Mouse (Mus musculus): ENCODE data around the gene Cdhr4. TPM values are rescaled to one million over a fixed set of nuclear protein-coding genes. Genes with fewer than 3 reads are reported as not detected.

Cdhr4 gene
- 2.6 TPM in 1 of 4 replicates, not detected in the others for total RNA-seq (2023)

GRCm38 (mm10) chr9:107992197-107992596 lies at the start of gene Cdhr4:
Gene Cdhr4 (plus strand): TSS chr9:107992497.

GRCm38 (mm10) chr9:107949922-107950235 lies 42.4 kb upstream of the Cdhr4 start, which contains the start of gene Traip:
Gene Traip (plus strand): TSS chr9:107950136.

GRCm38 (mm10) chr9:107975399-107976386 lies 16.6 kb upstream of the Cdhr4 start, which contains the start of gene Uba7:
Gene Uba7 (plus strand): TSS chr9:107975505.

GRCm38 (mm10) chr9:107982681-107983346 lies 9.5 kb upstream of the Cdhr4 start, which contains the start of gene Gm20661:
Gene Gm20661 (plus strand): TSS chr9:107983058.

GRCm38 (mm10) chr9:107985131-107986119 lies 6.9 kb upstream of the Cdhr4 start, which contains the start of gene Inka1:
Gene Inka1 (minus strand): TSS chr9:107985879.

GRCm38 (mm10) chr9:107996049-107996448 lies 3.8 kb downstream of the Cdhr4 start, which contains the start of gene Gm20662:
Gene Gm20662 (plus strand): TSS chr9:107996349.

GRCm38 (mm10) chr9:108001922-108002770 lies 9.8 kb downstream of the Cdhr4 start, which contains the start of gene Ip6k1:
Gene Ip6k1 (plus strand): TSS chr9:108002501.

GRCm38 (mm10) chr9:108049016-108049455 lies 56.7 kb downstream of the Cdhr4 start, which contains the start of gene Gmppb:
Gene Gmppb (plus strand): TSS chr9:108049242.

Other genes starting within 250 kb of the Cdhr4 start
- 283 to 337 TPM (median 297 TPM) in 4 replicates for gene Rbm5, start 221.5 kb upstream of the Cdhr4 start, total RNA-seq (2023)
- 117 to 141 TPM (median 124 TPM) in 4 replicates for gene Rbm6, start 119.3 kb upstream of the Cdhr4 start, total RNA-seq (2023)
- 14.1 to 18.6 TPM (median 16.1 TPM) in 4 replicates for gene Mon1a, start 104.3 kb upstream of the Cdhr4 start, total RNA-seq (2023)
- 0.37 to 0.69 TPM (median 0.47 TPM) in 3 of 4 replicates, not detected in the other for gene Mst1r, start 85.6 kb upstream of the Cdhr4 start, total RNA-seq (2023)
- gene Actl11, start 64.0 kb upstream of the Cdhr4 start, total RNA-seq (2023): not detected in 4 replicates
- not detected in 4 replicates for gene Camkv, start 56.8 kb upstream of the Cdhr4 start, total RNA-seq (2023)
- gene Traip, start 42.4 kb upstream of the Cdhr4 start, total RNA-seq (2023): 5.4 to 9.1 TPM (median 6.5 TPM) in 4 replicates
- 175 to 194 TPM (median 192 TPM) in 4 replicates for gene Uba7, start 17.0 kb upstream of the Cdhr4 start, total RNA-seq (2023)
- gene Gm20661, start 9.4 kb upstream of the Cdhr4 start, total RNA-seq (2023): 0.86 TPM in 1 of 4 replicates, not detected in the others
- gene Inka1, start 6.6 kb upstream of the Cdhr4 start, total RNA-seq (2023): 1.9 to 3.2 TPM (median 2.6 TPM) in 4 replicates
- 2.5 to 3.0 TPM in 2 of 4 replicates, not detected in the others for gene Gm20662, start 3.9 kb downstream of the Cdhr4 start, total RNA-seq (2023)
- gene Ip6k1, start 10.0 kb downstream of the Cdhr4 start, total RNA-seq (2023): 116 to 133 TPM (median 125 TPM) in 4 replicates
- gene Gmppb, start 56.7 kb downstream of the Cdhr4 start, total RNA-seq (2023): 42.9 to 57.3 TPM (median 47.6 TPM) in 4 replicates
- gene Amigo3, start 60.7 kb downstream of the Cdhr4 start, total RNA-seq (2023): 14.6 to 19.0 TPM (median 16.8 TPM) in 4 replicates
- gene Mst1, start 87.9 kb downstream of the Cdhr4 start, total RNA-seq (2023): 0.26 to 1.1 TPM in 2 of 4 replicates, not detected in the others
- gene Rnf123, start 90.8 kb downstream of the Cdhr4 start, total RNA-seq (2023): 201 to 247 TPM (median 221 TPM) in 4 replicates
- 129 to 143 TPM (median 135 TPM) in 4 replicates for gene Apeh, start 102.1 kb downstream of the Cdhr4 start, total RNA-seq (2023)
- 0.12 to 0.43 TPM (median 0.21 TPM) in 4 replicates for gene Bsn, start 197.9 kb downstream of the Cdhr4 start, total RNA-seq (2023)